Mouse (Mus musculus) layer of hippocampus, adult 8-10 months (tissue): ENCODE results near the gene Syce3. TPM values are rescaled to one million over a fixed set of nuclear protein-coding genes. Genes with fewer than 3 reads are reported as not detected.
A peak's percentile ranks its signal among the peaks of the same experiment; 100 is the strongest.
"Not testable (repeated sequence)": the region's sequence is repeated elsewhere in the genome, so short reads cannot be mapped to it uniquely, and the experiment has no call there.

ENCODE experiments used
- DNase-seq, 2 experiments: peaks; one replicate each; pipeline ENCODE4 v3.0.0; 2022; ENCODE audit warnings: low spot score in 2 of 2
- total RNA-seq, 4 experiments: library from RNA; stranded (reverse); gene quantifications; 2 replicates each; pipeline ENCODE4 v1.2.4; 2022

Syce3 gene
- not detected for total RNA-seq

DNA sequence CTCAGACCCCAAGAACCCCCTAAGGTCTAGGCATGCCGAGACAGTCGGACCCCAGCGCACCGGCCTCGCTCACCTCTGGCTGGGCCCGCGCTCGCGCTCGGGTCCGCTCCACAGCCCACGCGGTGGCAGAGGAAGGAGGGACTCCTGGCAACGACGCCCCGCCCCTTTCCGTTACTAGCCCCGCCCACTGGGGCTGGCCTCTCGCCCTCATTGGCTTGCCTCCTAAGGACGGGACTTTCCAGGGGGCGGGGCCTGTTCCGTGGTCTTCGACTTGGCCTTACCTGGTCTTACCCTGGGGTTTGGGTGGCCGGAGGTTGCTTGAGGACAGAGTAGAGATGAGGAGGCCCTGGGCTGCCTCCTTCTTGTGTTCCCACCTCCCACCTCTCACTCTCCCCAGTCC is at the start of gene Syce3:
TSS of gene Syce3 (minus strand) at position 386 of the 400 bp plus-strand sequence.
- no peak for DNase-seq

DNA sequence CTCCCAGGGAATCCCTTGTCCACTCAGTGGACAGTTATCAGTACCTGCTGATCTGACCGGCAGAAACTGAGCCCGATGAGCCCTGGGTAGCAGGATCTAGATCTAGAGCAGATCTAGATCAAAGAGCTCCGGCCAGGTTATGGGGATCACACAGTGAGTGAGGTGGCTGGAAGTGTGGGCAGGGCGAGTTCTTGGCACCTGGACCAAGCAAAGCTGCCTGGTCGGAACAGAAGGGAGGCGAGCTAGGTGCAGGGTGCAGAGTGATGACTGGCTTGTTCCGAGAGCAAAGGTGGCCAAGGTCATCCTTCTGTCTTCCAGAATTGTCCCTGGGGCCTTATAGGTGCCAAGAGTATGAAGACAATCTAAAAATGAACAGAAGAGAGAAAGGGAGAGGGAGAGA is 49.5 kb upstream of the Syce3 start:
- no peak for DNase-seq

DNA sequence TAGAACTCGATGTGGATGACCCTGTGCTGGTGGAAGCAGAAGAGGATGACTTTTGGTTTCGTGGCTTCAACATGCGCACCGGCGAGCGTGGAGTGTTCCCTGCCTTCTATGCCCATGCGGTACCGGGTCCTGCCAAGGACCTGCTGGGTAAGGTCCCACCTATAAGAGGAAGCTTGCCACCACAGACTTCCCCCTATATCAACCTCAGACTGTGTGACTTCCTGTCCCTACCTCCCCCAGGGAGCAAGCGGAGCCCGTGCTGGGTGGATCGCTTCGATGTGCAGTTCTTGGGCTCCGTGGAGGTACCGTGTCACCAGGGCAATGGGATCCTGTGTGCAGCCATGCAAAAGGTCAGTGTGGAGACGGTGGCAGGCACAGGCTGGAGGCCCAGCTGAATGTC is 48.6 kb upstream of the Syce3 start:
- no peak for DNase-seq

DNA sequence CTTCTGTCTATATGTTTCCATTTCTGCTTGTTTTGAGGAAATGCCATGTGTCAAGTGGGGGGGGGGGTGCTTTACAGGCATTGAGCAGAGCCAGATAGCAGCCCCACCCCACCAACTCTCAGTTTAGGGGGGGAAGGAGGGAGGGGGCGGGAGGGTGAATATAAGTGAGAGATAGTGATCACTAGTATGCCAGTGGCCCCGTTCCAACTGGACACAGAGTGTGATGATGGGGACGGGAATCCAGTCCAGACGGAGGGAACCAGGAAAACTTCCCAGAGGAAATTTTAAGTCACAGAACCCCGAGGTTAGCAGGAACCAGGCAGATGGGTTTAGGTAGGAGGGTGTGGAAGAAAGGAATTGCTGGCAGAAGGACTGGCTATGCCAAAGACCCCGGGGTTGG is 45.3 kb upstream of the Syce3 start:
- DNase-seq = no peak

GRCm38 (mm10) chr15:89454857-89455256 is 44.6 kb upstream of the Syce3 start:
- no peak for DNase-seq

DNA sequence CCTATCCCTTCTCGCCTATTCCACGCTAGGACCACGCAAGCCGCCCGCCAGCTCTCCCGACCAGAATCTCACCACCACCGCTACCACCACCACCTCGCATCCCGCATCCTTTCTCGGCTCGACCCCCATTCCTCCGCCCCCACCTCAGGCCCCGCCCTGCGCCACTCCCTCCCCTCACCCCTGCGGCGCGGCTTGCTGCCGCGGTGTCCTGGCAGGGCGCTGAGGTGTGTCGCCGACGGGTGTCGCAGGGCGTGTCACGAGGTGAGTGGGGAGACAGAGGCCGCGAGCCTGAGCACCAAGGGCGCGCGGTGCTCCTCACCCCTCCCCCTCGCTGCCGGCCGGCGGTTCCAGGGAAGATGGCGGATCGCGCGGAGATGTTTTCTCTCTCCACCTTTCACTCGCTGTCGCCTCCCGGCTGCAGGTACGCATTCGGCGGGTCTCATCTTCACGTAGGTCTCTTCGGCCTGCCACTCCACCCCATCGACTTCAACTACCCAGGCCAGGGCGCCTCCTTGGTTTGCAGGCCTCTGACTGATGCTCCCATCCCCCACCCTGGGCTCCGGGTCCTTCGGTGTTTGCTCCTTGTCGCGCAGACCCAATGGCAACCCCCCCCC is 43.7 kb upstream of the Syce3 start, which contains the start of gene Mapk8ip2:
TSS of gene Mapk8ip2 (plus strand) at position 49 of the 614 bp plus-strand sequence.
- no peak for DNase-seq

DNA sequence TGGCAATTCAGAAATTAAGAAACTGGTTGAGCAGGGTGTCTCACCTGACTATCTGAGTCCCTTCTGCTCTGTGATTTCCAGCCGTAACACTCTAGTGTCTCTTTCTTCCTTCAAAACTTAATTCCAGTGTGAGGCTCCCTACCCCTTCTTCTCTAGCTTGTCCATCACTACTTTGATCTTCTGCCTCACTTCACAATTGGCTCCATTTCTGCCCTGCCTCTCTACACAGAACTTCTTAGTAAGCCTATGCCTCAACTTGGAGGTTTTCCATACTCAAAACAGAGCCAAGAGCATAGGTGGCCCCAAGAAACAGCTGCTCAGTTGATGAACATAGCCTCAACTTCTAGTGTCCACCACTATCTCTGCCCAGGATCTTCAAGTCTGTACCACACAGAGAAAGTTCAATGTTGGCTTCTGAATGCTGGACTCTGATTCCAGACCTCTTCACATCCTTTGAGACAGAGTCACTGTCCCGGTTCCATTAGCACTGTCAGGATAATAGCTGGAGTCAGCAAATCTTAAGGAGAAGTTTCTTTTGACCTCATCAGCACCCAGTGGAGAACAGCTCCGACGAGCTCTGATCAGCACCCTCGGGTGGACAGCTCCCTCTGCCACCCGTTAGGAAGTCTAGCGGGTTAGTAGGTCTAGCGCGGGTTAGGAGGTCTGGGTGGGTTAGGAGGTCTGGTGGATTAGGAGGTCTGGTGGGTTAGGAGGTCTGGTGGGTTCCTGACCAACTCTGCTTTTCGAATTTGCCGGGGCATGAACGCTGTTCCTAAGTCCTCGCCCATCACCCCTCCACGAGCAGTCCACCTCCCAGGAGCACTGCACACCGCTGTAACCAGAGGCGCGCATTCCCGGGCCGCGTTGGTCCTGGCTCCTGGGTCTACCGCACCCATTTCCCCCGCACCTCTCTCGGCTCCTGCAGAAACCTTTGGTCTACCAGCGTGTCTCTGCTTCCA is 42.9 kb upstream of the Syce3 start:
- DNase-seq = no peak

GRCm38 (mm10) chr15:89442486-89443070 is 32.3 kb upstream of the Syce3 start:
- no peak for DNase-seq

GRCm38 (mm10) chr15:89435878-89436277 is 25.6 kb upstream of the Syce3 start:
- no peak for DNase-seq

GRCm38 (mm10) chr15:89434136-89434535 is 23.8 kb upstream of the Syce3 start:
- no peak for DNase-seq

GRCm38 (mm10) chr15:89432946-89433345 is 22.6 kb upstream of the Syce3 start:
- DNase-seq = no peak

GRCm38 (mm10) chr15:89431806-89432205 is 21.5 kb upstream of the Syce3 start:
- no peak for DNase-seq

DNA sequence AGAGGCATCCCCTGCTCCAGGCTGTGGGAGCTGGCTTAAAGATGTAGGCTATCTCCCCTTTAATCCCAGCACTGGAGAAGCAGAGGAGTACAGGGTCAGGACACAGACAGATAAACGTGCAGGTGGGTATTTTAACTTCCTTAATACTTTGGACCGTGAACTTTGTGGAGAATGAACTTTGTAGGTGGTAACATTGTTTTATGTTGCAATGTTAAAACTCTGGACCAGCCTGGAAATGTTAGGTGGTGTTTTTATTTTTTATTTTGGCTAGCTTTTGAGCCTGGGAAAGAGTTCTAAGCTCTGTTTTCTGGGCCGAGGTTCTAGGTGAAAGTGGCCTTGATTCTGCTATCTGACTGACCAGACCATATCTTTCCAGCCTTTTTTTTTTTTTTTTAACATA is 21.0 kb upstream of the Syce3 start:
- no peak for DNase-seq

DNA sequence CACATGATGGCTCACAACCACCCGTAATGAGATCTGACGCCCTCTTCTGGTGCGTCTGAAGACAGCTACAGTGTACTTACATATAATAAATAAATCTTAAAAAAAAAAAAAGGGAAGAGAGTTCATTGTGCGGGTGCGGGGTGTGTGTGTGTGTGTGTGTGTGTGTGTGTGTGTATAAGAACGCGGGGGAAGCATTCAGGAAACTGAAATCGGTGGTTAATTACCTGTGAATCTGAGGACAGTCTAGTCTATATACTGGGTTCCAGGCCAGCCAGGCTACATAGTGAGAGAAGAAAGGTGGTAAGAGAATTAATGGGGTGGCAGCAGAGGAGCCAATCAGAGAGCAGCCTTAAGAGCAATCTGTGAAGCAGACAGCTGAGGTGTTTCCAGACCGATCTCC is 20.5 kb upstream of the Syce3 start:
- DNase-seq = not testable (repeated sequence)

- DNase-seq = no peak
Measured at GRCm38 (mm10) chr15:89430341-89430740, 20.0 kb upstream of the Syce3 start.

GRCm38 (mm10) chr15:89429352-89430221 is 19.3 kb upstream of the Syce3 start, which contains the start of the genes C730034F03Rik, Gm44502 and Chkb:
Gene C730034F03Rik, plus strand, starts transcription at chr15:89429589.
Gene Gm44502, minus strand, starts transcription at chr15:89429696.
Gene Chkb, minus strand, starts transcription at chr15:89429908.
- DNase-seq = peak; percentile 94 to 96

DNA sequence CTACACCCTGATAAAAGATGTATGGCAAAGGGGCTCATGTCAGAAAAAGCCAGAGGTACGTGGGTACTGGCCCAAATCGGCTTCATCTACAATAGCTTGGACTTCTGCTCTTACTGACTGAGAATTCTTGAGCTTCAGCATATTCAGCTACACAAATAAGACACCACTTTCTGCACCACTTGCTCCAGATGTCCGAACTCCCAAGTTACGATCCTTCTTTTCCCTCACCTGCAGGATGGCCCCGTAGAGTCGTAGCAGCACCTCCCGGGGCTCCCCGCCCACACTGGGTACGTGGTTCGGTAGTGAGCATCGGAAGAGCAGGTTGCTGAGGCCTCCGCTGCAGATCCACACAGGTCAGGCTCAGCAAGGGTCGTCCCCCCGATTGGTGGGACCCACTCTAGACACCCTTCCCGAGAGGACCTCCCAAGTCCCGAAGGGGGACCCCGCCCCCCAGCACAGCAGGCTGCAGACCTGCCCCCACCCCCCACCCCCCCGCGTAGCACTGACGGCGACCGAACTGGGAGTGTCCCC is 18.6 kb upstream of the Syce3 start:
- DNase-seq = no peak

DNA sequence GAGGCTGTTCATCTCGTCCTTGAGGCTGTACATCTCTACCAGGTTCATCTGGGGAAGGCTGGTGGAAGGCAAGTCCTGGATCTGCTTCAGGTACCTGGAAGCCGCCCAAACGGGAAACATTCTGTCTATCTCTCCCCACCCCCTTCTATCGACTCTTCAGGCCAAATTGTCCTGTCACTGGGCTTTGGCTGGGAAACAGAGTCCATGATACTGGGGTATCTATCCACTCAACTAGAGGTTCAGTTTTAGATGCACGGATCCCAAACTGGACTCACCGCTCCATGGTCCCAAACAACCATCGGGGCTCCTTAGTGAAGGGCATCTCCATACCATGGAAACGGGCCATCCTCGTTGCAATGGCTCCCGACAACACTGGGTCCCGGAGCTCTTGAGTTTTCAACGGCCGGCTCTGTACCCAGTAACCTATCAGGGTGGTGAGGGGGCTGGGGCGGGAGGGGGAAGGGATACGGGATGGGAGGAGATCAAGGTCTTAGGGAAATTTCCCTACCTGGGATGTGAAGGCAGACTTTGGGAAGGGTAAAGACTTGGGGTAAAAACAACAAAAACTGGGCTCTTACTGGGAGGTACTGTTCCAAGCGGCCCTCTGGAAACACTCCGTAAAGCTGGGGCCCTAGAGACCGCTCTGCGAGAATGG is 18.0 kb upstream of the Syce3 start:
- DNase-seq = no peak

- DNase-seq = no peak
Measured at GRCm38 (mm10) chr15:89426716-89427115, 16.4 kb upstream of the Syce3 start.

GRCm38 (mm10) chr15:89425711-89426121 is 15.4 kb upstream of the Syce3 start, which contains the start of gene Cpt1b:
Gene Cpt1b, minus strand, starts transcription at chr15:89425863.
- no peak for DNase-seq
